Mouse (Mus musculus): ENCODE data around the gene Asb15.

- TF ChIP-seq POLR2A (IDR thresholded peaks at IDR 0.05; ENCODE audit: insufficient read depth, low read depth, low read length): no peak
- TF ChIP-seq CTCF (IDR thresholded peaks at IDR 0.05; ENCODE audit: insufficient read depth, low read depth, low read length): no peak
Measured at GRCm38 (mm10) chr6:24564886-24565285, 36.9 kb downstream of the Asb15 start.
